Mouse (Mus musculus) monocyte, adult 2 months (primary cell): ENCODE measurements around the gene Scnn1a.
A peak's percentile ranks its signal among the peaks of the same experiment; 100 is the strongest.

Experiments used
- DNase-seq, 2 experiments: peaks; one replicate each; pipeline ENCODE4 v3.0.0; 2022; ENCODE audit warnings: low spot score in 2 of 2, low read depth in 1 of 2

The Scnn1a gene

GRCm38 (mm10) chr6:125338791-125339660 lies 18.6 kb downstream of the Scnn1a start:
- DNase-seq = no peak

- DNase-seq = no peak
Measured at GRCm38 (mm10) chr6:125340244-125340643, 19.8 kb downstream of the Scnn1a start.

- DNase-seq = no peak
Measured at GRCm38 (mm10) chr6:125342198-125342597, 21.7 kb downstream of the Scnn1a start.

- DNase-seq = no peak
Measured at GRCm38 (mm10) chr6:125344084-125344483, 23.6 kb downstream of the Scnn1a start.

GRCm38 (mm10) chr6:125344866-125345265 lies 24.4 kb downstream of the Scnn1a start:
- no peak for DNase-seq

GRCm38 (mm10) chr6:125345625-125346024 lies 25.2 kb downstream of the Scnn1a start:
- DNase-seq = peak in 1 of 2 experiments; percentile 57

GRCm38 (mm10) chr6:125346029-125346428 lies 25.6 kb downstream of the Scnn1a start:
- no peak for DNase-seq

- no peak for DNase-seq
Measured at GRCm38 (mm10) chr6:125348721-125349574, 28.5 kb downstream of the Scnn1a start, which contains the start of gene Tnfrsf1a. Tnfrsf1a (plus strand) TSS chr6:125349362.

GRCm38 (mm10) chr6:125349575-125350230 lies 29.2 kb downstream of the Scnn1a start:
- DNase-seq = peak in 1 of 2 experiments; percentile 63

GRCm38 (mm10) chr6:125350231-125350994 lies 30.0 kb downstream of the Scnn1a start:
- peak in 1 of 2 experiments; percentile 47 for DNase-seq

GRCm38 (mm10) chr6:125350995-125351324 lies 30.5 kb downstream of the Scnn1a start:
- no peak for DNase-seq

- DNase-seq = no peak
Measured at GRCm38 (mm10) chr6:125351368-125352045, 31.0 kb downstream of the Scnn1a start.

GRCm38 (mm10) chr6:125352046-125352384 lies 31.6 kb downstream of the Scnn1a start:
- DNase-seq = no peak

- DNase-seq = no peak
Measured at GRCm38 (mm10) chr6:125352811-125353210, 32.4 kb downstream of the Scnn1a start.

GRCm38 (mm10) chr6:125353221-125353620 lies 32.8 kb downstream of the Scnn1a start:
- no peak for DNase-seq

GRCm38 (mm10) chr6:125353655-125354054 lies 33.2 kb downstream of the Scnn1a start:
- no peak for DNase-seq

GRCm38 (mm10) chr6:125354352-125355151 lies 34.1 kb downstream of the Scnn1a start:
- DNase-seq = no peak

GRCm38 (mm10) chr6:125355197-125355741 lies 34.8 kb downstream of the Scnn1a start:
- no peak for DNase-seq

GRCm38 (mm10) chr6:125356264-125356663 lies 35.8 kb downstream of the Scnn1a start:
- DNase-seq = no peak
